Mouse (Mus musculus): ENCODE results near the gene Snx30.
"Not testable (repeated sequence)": the region's sequence is repeated elsewhere in the genome, so short reads cannot be mapped to it uniquely, and the experiment has no call there.

Gene Snx30

DNA sequence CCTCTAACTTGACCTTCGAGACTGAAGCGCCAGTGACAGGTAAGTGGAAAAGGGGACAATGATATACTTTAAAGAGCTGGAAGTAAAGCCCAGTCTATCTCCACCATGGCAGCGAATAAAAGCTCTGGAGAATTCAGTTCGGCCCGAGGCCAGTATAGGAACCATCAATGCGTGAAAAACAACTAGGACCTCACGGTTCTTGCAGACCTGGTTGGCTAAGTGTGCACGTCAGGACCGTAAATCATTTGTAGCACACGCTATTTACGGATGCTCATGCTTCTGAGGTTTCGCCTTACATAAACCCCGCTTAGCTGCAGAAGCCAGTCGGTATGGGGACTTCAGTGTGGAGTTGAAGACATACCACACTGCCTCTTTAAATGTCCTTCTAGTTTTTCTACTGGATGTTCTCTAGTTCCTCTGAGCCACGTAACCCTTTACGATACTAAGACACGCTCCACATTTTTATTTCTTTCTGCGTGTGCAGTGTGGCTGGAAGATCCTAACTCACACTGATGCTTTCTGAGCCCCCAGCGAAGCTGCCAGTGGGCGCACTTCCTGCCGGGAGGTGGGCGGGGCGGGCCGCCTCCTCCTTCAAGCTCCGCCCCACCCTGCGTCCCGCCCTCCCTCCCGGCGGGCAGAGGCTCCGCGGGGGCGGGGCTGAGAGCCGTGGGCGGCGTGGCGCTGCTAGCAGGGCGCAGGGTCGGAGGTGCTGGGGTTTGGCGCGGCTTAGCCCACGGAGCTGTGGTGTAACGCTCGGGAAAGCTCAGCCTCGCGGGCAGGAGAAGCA is at the start of gene Snx30:
TSS of gene Snx30 (plus strand) at position 660 of the 787 bp plus-strand sequence.
- peak; percentile 95 for DNase-seq (ENCODE audit: low spot score)

DNA sequence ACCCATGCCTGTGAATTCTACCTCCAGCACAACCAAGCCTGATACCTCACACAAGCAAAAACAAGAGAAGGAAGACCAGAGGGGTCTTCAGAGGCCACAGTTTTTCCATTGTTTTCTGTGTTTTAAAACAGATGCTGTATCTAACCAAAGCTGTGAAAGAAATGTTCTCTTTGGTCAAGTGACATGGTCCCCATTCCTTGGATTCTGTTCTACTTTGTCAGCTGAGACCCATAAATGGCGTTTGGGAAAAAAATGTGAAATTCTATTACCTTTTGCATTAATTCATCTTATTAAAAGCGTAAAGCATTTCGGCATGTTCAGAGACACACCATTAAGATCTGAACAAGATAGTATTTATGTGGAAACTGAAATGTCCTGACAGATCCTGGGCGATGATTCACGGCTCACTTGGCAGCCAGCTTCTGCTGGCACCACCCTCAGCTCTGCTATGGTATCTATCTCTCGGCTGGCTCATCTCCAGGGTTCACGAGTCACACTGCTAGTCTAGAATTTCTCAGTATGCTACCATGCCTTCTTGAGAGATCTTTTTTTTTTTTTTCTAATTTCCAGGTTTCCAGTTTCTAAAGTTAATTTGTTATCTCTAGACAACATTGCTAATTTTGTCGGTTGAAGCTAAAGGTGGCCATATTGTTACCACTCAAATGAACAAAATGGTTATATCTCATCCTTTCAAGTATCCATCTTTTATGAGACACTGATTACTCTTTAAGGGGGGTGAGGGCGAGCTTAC is 49.1 kb upstream of the Snx30 start:
- peak; percentile 58 for DNase-seq (ENCODE audit: low spot score)

DNA sequence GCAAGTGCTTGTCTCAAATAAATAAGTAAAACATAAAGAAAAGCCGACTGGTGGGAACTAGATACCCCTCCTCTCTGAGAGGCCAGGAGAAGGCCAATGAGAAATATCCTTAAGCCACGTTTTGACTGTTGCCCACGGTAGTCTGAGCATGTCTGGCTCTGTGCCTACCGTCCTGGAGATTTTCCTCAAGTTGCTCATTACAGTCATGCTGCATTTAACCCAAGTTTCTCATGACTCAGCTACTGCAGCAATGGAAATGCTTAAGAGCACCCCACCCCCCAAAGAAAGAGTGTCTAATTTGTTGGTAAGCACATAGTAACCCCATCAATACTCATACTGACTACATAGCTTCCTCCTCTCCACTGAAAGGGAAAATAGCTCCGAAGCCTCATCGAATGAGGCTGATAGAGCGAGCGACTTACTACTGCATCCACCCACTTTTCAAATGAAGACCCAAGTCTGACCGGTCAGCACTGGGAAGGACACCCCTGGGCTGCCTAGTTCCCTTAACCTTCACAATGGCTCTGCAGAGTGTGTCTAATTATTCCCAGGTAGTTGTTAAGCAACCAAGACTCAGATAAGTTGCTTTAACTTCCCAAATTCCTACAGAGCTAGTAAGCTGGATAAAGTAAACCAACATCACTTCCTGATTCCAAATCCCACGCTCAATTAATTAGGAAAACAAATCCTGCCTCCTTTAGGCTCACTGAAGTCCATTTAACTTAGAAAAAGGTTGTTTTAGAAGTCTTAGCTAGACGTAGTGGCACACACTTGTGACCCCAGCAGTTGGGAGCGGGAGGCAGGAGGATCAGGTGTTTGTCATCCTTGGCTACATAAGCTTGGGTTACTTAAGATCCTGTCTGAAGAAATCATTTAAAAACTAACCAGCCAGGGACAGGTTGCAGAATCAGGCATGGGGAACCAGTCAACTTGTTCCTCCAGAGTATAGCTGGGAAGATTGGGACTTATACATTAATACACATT is 47.9 kb upstream of the Snx30 start:
- no peak for DNase-seq (ENCODE audit: low spot score)

GRCm38 (mm10) chr4:59760016-59760415 is 45.6 kb upstream of the Snx30 start:
- DNase-seq (ENCODE audit: low spot score) = no peak

DNA sequence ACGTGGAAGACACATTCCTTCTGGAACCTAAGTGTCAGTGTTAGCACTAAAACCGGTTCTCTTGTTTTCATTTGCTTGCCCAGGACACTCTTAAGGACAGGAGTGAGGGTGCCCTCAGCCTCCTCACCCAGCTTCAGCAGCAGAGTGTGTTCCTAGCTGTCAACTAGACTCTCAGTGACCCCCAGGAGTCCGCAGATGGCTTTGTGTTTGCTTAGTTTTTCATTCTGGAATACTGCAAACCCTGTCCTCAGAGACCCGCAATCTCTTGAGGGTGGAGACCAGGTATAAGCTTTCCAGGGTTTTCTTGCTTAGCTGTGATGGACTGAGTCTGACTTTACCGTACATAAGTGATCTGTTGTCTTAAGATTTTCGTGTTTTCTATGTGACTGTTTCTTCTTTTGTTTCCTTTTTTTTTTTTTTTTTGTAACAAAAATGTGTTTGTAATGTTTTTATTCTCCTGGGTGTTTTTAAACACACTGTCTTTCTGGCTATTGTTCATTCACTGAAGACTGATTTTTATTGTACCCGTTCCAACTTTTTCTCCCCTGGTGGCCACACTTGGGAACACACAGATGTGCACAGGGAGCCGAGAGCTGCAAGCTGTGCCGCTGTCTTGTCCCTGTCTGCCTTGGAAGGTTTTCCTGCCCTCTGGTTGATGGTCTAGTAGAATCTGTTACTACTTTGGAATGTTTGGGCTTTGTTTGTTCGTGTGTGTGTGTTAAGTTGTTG is 44.8 kb upstream of the Snx30 start:
- peak; percentile 81 for DNase-seq (ENCODE audit: low spot score)

DNA sequence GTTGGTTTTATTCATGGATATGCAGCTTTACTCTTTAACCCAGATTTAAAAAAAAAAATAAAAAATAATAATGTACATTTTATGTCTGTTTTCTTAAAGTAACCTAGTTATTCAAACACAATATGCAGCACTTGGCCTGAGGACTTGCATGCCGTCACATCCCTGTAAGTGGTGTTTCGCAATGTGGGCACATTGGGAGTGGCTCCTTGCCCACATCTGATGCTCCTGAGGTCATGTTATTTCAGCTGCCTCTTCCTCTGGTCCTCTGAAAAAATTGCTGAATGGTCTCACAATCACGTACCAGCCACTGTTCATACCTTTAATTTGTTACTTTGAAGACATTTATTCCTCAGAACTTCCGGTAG is 44.3 kb upstream of the Snx30 start:
- no peak for DNase-seq (ENCODE audit: low spot score)

DNA sequence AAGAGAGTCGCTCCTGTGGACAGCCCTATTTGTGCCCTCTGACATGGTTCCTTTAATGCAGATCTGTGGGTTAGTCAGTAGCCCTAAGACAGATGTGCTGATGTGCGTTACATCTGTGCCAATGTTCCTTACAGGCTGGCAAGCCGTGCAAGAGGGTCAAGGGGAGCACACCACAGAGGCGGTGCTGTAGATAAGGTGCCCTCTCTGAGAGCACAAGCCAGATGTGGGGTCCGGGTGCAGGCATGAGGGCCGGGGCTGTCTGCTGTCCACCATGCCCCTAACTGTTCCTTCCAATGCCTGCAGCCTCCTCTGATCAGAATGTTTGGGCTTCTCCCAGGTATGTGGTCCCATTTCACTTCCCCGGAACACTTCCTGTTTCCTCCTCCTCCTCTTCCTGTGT is 40.7 kb upstream of the Snx30 start:
- no peak for DNase-seq (ENCODE audit: low spot score)

GRCm38 (mm10) chr4:59765385-59766005 is 40.1 kb upstream of the Snx30 start:
- no peak for DNase-seq (ENCODE audit: low spot score)

GRCm38 (mm10) chr4:59767717-59768116 is 37.9 kb upstream of the Snx30 start:
- no peak for DNase-seq (ENCODE audit: low spot score)

DNA sequence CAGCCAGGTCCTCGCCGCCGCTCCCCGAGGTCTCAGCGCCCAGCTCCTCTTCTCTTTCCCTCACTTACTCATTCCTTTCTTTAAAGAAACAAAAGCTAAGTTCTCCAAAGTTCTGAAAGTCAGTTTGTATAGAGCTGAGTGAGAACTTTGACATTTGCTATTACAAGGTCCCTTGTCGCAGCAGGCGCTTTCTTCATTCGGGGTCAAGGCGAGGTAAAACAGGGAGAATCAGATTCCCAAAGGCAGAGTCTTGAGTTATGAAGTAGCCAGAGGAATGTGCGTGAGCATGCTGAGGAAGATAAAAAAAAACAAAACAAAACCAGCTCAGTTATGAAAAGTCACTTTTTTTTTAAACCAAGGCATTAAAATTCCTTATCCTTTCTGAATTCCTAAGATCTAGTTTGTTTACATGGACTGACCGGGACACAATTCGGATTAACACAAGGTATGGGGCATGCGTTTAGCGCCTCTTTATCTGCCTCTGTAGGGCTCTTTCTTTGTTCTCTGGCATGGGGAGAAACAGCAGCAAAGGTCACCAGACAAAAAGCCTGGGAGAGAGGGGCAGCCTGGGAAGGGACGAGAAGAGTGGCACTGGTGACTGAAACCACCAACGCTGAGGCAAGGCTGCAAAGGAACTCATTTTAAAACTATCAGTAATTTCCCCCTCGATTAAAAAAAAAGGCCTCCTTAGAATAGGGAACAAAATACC is 33.3 kb upstream of the Snx30 start:
- no peak for DNase-seq (ENCODE audit: low spot score)

- no peak for DNase-seq (ENCODE audit: low spot score)
Measured at GRCm38 (mm10) chr4:59777828-59778227, 27.8 kb upstream of the Snx30 start.

GRCm38 (mm10) chr4:59780568-59780967 is 25.1 kb upstream of the Snx30 start:
- no peak for DNase-seq (ENCODE audit: low spot score)

DNA sequence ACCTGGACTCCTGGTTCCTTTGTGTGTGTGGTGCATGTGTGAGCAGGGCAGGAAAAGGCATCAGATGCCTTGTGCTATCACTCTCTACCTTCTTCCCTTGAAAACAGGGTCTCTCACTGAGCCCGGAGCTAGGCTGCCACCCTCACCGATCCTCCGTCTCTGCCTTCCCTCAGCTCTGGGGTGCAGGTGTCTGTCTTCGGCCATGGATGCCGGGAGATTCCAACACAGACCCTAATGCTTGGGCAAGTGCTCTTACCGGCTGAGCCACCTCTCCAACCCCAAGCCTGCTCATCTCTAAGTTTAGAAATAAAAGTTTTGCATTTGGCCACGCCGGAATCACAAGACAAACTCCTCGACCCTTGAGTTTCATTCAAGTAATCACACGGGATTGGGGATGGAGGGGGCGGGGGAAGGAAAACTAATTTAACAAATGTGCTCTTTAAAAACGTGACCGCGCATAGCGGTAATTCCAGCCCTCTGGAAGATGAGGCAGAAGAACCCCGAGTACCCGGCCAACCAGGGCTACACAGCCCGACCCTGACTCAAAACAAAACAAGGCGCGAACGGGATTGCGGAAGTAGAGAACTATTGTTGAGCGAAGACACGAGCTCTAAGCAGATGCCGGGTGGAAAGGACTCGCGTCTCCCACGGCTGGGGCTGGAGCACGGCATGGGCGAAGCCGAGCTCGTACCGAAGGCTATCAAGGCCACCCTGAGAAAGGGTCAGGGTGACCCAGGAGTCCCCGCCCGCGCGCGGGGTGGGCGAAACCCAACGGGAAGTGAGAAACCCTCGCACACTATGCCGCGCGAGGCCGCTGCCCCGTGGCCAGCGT is 22.6 kb upstream of the Snx30 start:
- no peak for DNase-seq (ENCODE audit: low spot score)

DNA sequence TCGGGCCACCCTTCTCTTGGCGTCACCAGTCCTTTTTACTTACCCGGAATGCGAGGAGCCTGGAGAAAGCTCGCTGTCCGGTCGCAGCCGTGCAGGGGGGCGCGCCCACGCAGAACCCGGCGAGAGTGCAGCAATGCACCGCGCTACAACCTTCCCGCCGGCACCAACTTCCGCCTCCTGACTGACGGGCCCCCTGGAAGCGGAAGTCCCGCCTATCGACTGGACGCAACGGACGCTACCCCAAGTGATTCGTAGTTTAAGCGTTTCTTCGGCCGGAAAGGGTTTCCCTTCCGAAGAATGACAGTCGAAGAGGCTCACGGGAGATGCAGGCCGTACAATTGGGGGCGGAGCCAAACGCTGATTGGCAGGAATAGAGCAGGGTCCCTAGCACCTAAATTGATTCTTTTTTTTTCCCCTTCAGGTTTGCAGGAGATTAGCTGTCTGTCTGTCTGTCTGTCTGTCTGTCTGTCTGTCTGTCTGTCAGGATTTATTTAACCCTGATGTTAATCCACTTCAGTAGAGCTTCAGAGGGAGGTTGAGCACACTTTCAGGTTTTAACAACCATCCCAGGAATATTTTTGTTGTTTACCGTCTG is 21.9 kb upstream of the Snx30 start:
- peak; percentile 94 for DNase-seq (ENCODE audit: low spot score)

DNA sequence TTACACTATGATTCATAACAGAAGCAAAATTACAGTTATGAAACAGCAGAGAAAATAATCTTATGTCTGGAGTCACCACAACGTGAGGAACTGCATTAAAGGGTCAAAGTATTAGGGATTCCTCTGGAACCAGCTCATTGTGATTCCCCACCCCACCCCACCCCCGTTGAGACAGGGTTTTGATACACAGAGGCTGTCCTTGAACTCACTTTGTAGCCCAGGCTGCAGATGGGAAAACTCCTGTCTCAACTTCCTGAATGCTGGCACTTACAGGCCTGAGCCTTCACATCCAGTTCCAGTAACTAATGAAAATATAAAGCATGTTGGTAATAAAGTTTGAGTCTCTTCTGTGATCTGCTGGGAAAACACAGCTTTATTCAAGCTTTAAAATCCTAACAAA is 20.2 kb upstream of the Snx30 start:
- no peak for DNase-seq (ENCODE audit: low spot score)

GRCm38 (mm10) chr4:59786661-59787060 is 19.0 kb upstream of the Snx30 start:
- DNase-seq (ENCODE audit: low spot score) = peak; percentile 87

GRCm38 (mm10) chr4:59787126-59787525 is 18.5 kb upstream of the Snx30 start:
- DNase-seq (ENCODE audit: low spot score) = no peak

- no peak for DNase-seq (ENCODE audit: low spot score)
Measured at GRCm38 (mm10) chr4:59789015-59789414, 16.6 kb upstream of the Snx30 start.

GRCm38 (mm10) chr4:59793626-59794025 is 12.0 kb upstream of the Snx30 start:
- not testable (repeated sequence) for DNase-seq (ENCODE audit: low spot score)

Measured in testis, postnatal 10 days (tissue).